Mouse (Mus musculus) spleen, postnatal 4 days (tissue): ENCODE results near the gene Kansl1.

Source experiments
- DNase-seq, 2 experiments: peaks; one replicate each; pipeline ENCODE4 v3.0.0; 2022; ENCODE audit warnings: low spot score in 2 of 2

Kansl1 gene

GRCm38 (mm10) chr11:104309377-104310225 is 159.1 kb downstream of the Kansl1 start:
- peak in 1 of 2 experiments; percentile 60 for DNase-seq

GRCm38 (mm10) chr11:104307136-104307535 is 161.5 kb downstream of the Kansl1 start:
- no peak for DNase-seq

GRCm38 (mm10) chr11:104306483-104306882 is 162.2 kb downstream of the Kansl1 start:
- peak in 1 of 2 experiments; percentile 62 for DNase-seq

- no peak for DNase-seq
Measured at GRCm38 (mm10) chr11:104305711-104306110, 162.9 kb downstream of the Kansl1 start.

- DNase-seq = no peak
Measured at GRCm38 (mm10) chr11:104303088-104303960, 165.3 kb downstream of the Kansl1 start.

- DNase-seq = no peak
Measured at GRCm38 (mm10) chr11:104302628-104303027, 166.0 kb downstream of the Kansl1 start.

GRCm38 (mm10) chr11:104297671-104298070 is 171.0 kb downstream of the Kansl1 start:
- no peak for DNase-seq

GRCm38 (mm10) chr11:104295656-104296055 is 173.0 kb downstream of the Kansl1 start:
- DNase-seq = no peak

- DNase-seq = no peak
Measured at GRCm38 (mm10) chr11:104295145-104295544, 173.5 kb downstream of the Kansl1 start.

- peak in 1 of 2 experiments; percentile 56 for DNase-seq
Measured at GRCm38 (mm10) chr11:104293241-104293640, 175.4 kb downstream of the Kansl1 start.

GRCm38 (mm10) chr11:104292443-104293220 is 176.0 kb downstream of the Kansl1 start:
- DNase-seq = no peak

GRCm38 (mm10) chr11:104289199-104290031 is 179.2 kb downstream of the Kansl1 start:
- peak; percentile 70 to 86 for DNase-seq

GRCm38 (mm10) chr11:104288835-104289198 is 179.8 kb downstream of the Kansl1 start:
- DNase-seq = no peak

- DNase-seq = no peak
Measured at GRCm38 (mm10) chr11:104287113-104287512, 181.5 kb downstream of the Kansl1 start.
